Mouse (Mus musculus): Measurements from ENCODE around the gene Ttll10. TPM values are rescaled to one million over a fixed set of nuclear protein-coding genes. Genes with fewer than 3 reads are reported as not detected.

Gene Ttll10
- polyA plus RNA-seq, 1 experiment from 2014 or later = not detected

Other genes starting within 250 kb of the Ttll10 start
- gene Ccnl2, start 246.9 kb downstream of the Ttll10 start, polyA plus RNA-seq (2018) = 21.9 to 54.1 TPM (median 31.3 TPM) in 3 replicates
- gene Aurkaip1, start 228.1 kb downstream of the Ttll10 start, polyA plus RNA-seq (2018) = 66.8 to 92.5 TPM (median 68.1 TPM) in 3 replicates
- gene Mxra8, start 219.7 kb downstream of the Ttll10 start, polyA plus RNA-seq (2018) = 0.19 to 1.1 TPM (median 0.32 TPM) in 3 replicates
- gene Dvl1, start 212.0 kb downstream of the Ttll10 start, polyA plus RNA-seq (2018) = 6.2 to 13.8 TPM (median 12.2 TPM) in 3 replicates
- gene Tas1r3, start 196.1 kb downstream of the Ttll10 start, polyA plus RNA-seq (2018) = 0.04 to 0.11 TPM in 2 of 3 replicates, not detected in the other
- 6.6 to 11.4 TPM (median 8.7 TPM) in 3 replicates for gene Cptp, start 190.0 kb downstream of the Ttll10 start, polyA plus RNA-seq (2018)
- 11.2 to 22.1 TPM (median 18.6 TPM) in 3 replicates for gene Ints11, start 189.9 kb downstream of the Ttll10 start, polyA plus RNA-seq (2018)
- gene Pusl1, start 167.6 kb downstream of the Ttll10 start, polyA plus RNA-seq (2018) = 12.4 to 21.3 TPM (median 17.4 TPM) in 3 replicates
- gene Acap3, start 167.6 kb downstream of the Ttll10 start, polyA plus RNA-seq (2018) = 8.2 to 8.7 TPM (median 8.3 TPM) in 3 replicates
- gene Ube2j2, start 115.6 kb downstream of the Ttll10 start, polyA plus RNA-seq (2018) = 55.7 to 67.6 TPM (median 65.4 TPM) in 3 replicates
- 5.3 to 17.5 TPM (median 14.9 TPM) in 3 replicates for gene C1qtnf12, start 97.1 kb downstream of the Ttll10 start, polyA plus RNA-seq (2018)
- 1.4 to 6.1 TPM (median 2.9 TPM) in 3 replicates for gene B3galt6, start 66.8 kb downstream of the Ttll10 start, polyA plus RNA-seq (2018)
- gene Sdf4, start 66.5 kb downstream of the Ttll10 start, polyA plus RNA-seq (2018) = 261 to 438 TPM (median 289 TPM) in 3 replicates
- 0.47 to 0.95 TPM (median 0.93 TPM) in 3 replicates for gene Tnfrsf4, start 45.6 kb downstream of the Ttll10 start, polyA plus RNA-seq (2018)
- gene Tnfrsf18, start 33.2 kb downstream of the Ttll10 start, polyA plus RNA-seq (2018) = 0.29 to 0.30 TPM in 2 of 3 replicates, not detected in the other
- 3.9 to 7.6 TPM (median 5.1 TPM) in 3 replicates for gene 9430015G10Rik, start 50.6 kb upstream of the Ttll10 start, polyA plus RNA-seq (2018)
- gene Rnf223, start 71.1 kb upstream of the Ttll10 start, polyA plus RNA-seq (2018) = not detected in 3 replicates
- 3.3 to 10.5 TPM (median 7.2 TPM) in 3 replicates for gene Agrn, start 138.1 kb upstream of the Ttll10 start, polyA plus RNA-seq (2018)
- 62.5 to 462 TPM (median 183 TPM) in 3 replicates for gene Isg15, start 141.4 kb upstream of the Ttll10 start, polyA plus RNA-seq (2018)
- 0.53 to 3.8 TPM (median 0.88 TPM) in 3 replicates for gene AW011738, start 143.9 kb upstream of the Ttll10 start, polyA plus RNA-seq (2018)
- gene Perm1, start 156.5 kb upstream of the Ttll10 start, polyA plus RNA-seq (2018) = 0.06 to 0.12 TPM in 2 of 3 replicates, not detected in the other
- 16.9 to 22.6 TPM (median 18.8 TPM) in 3 replicates for gene Plekhn1, start 175.4 kb upstream of the Ttll10 start, polyA plus RNA-seq (2018)
- 52.2 to 93.1 TPM (median 59.9 TPM) in 3 replicates for gene Noc2l, start 176.6 kb upstream of the Ttll10 start, polyA plus RNA-seq (2018)
- 0.09 to 0.43 TPM in 2 of 3 replicates, not detected in the other for gene Samd11, start 196.2 kb upstream of the Ttll10 start, polyA plus RNA-seq (2018)

Measured in macrophage (primary cell).